Comparison of ENCODE assay signal across 28 mouse cellular contexts in genomic region chrX:106184279-106184678, GRCm38 (mm10). TPM values are rescaled to one million over a fixed set of nuclear protein-coding genes. Genes with fewer than 3 reads are reported as not detected.
A peak's percentile ranks its signal among the peaks of the same experiment; 100 is the strongest.
DNase-seq lines count a peak whose midpoint lies in the region; ATAC-seq and TF ChIP-seq lines count a peak whose summit lies in the region.
"Had no signal": no experiment of that assay in that cellular context is flagged by ENCODE, and none has a peak within 500 bp of the region (broad histone marks: within the 10 kb centered on the region; RNA-seq: fewer than 3 reads in every experiment).

No protein-coding gene starts in this region.

- H3K4me3 ChIP-seq in hindbrain, embryonic 10.5 days: no peak overlapping the region
- no peak overlapping the region for H3K4me3 ChIP-seq in hindbrain, embryonic 11.5 days (ENCODE audit: low read depth, low read length)
- H3K4me3 ChIP-seq in MEL (ENCODE audit: control insufficient read depth in 1 of 2, insufficient read depth in 1 of 2, low read depth in 2 of 2, low read length in 2 of 2): no peak overlapping the region
- H3K4me3 ChIP-seq: embryonic facial prominence, embryonic 10.5 days; embryonic facial prominence, embryonic 15.5 days; heart, embryonic 10.5 days; heart, embryonic 15.5 days; hindbrain, embryonic 15.5 days; midbrain, embryonic 13.5 days; neural tube, embryonic 15.5 days had no signal

- H3K4me1 ChIP-seq in hindbrain, embryonic 10.5 days (replicated peaks): peaks cover 29% of the 10 kb centered on the region
- H3K4me1 ChIP-seq in hindbrain, embryonic 11.5 days (replicated peaks; ENCODE audit: control insufficient read depth, insufficient read depth, low read length): no peaks in the 10 kb centered on the region
- H3K4me1 ChIP-seq in MEL (ENCODE audit: control insufficient read depth in 1 of 2, insufficient read depth in 2 of 2, low read length in 2 of 2): peaks cover 0 to 8% of the 10 kb centered on the region in 2 experiments; a peak in 2 of 4 replicates
- H3K4me1 ChIP-seq: heart, embryonic 10.5 days had no signal

- no peak for ATAC-seq in hindbrain, embryonic 11.5 days (ENCODE audit: low FRiP score)
- ATAC-seq: forebrain, embryonic 14.5 days; inflammation-experienced regulatory T-cells, adult 6 months; midbrain, embryonic 13.5 days had no signal

- no peaks in the 10 kb centered on the region for H3K36me3 ChIP-seq in hindbrain, embryonic 10.5 days
- H3K36me3 ChIP-seq in hindbrain, embryonic 11.5 days (ENCODE audit: control insufficient read depth, insufficient read depth, low read length): no peaks in the 10 kb centered on the region
- peaks cover 3 to 6% of the 10 kb centered on the region in 2 experiments; a peak in 3 of 4 replicates for H3K36me3 ChIP-seq in MEL (ENCODE audit: control insufficient read depth in 1 of 2, insufficient read depth in 2 of 2, low read length in 2 of 2)
- H3K36me3 ChIP-seq: embryonic facial prominence, embryonic 10.5 days; embryonic facial prominence, embryonic 15.5 days; heart, embryonic 10.5 days; heart, embryonic 15.5 days; hindbrain, embryonic 15.5 days; midbrain, embryonic 13.5 days; neural tube, embryonic 15.5 days had no signal

- TF ChIP-seq CTCF in MEL (IDR thresholded peaks at IDR 0.05 in 2 of 3, conservative IDR thresholded peaks at IDR 0.05 in 1 of 3; ENCODE audit: control insufficient read depth in 1 of 3, insufficient read depth in 1 of 3, low read depth in 2 of 3, low read length in 3 of 3, poor library complexity in 1 of 3, severe bottlenecking in 1 of 3): no peak

- peaks cover 23% of the 10 kb centered on the region for H3K79me2 ChIP-seq in MEL (ENCODE audit: control insufficient read depth, insufficient read depth, low read length, poor library complexity)

- no peak for TF ChIP-seq RAD21 in MEL (IDR thresholded peaks at IDR 0.05; ENCODE audit: low read depth, low read length)

- peaks cover 2% of the 10 kb centered on the region for H3K27me3 ChIP-seq in hindbrain, embryonic 10.5 days (ENCODE audit: insufficient read depth, poor library complexity, severe bottlenecking)
- no peaks in the 10 kb centered on the region for H3K27me3 ChIP-seq in hindbrain, embryonic 11.5 days (ENCODE audit: control insufficient read depth, insufficient read depth, low read length)
- H3K27me3 ChIP-seq in MEL (ENCODE audit: control insufficient read depth in 1 of 2, insufficient read depth in 2 of 2, low read length in 2 of 2): no peaks in the 10 kb centered on the region
- H3K27me3 ChIP-seq: embryonic facial prominence, embryonic 15.5 days; heart, embryonic 15.5 days; hindbrain, embryonic 15.5 days; midbrain, embryonic 13.5 days; neural tube, embryonic 15.5 days had no signal

- H3K27ac ChIP-seq in hindbrain, embryonic 10.5 days: peak overlapping the region; percentile 35; the same call in 1 of the 2 replicates
- H3K27ac ChIP-seq in hindbrain, embryonic 11.5 days (ENCODE audit: low read depth, low read length): no peak overlapping the region
- no peak overlapping the region for H3K27ac ChIP-seq in MEL (ENCODE audit: control insufficient read depth, low read depth, low read length)
- H3K27ac ChIP-seq: embryonic facial prominence, embryonic 10.5 days; embryonic facial prominence, embryonic 15.5 days; heart, embryonic 10.5 days; hindbrain, embryonic 15.5 days; midbrain, embryonic 13.5 days; neural tube, embryonic 15.5 days had no signal

- no peak for TF ChIP-seq POLR2A in MEL (IDR thresholded peaks at IDR 0.05; ENCODE audit: control insufficient read depth in 1 of 2, insufficient read depth in 1 of 2, low read depth in 1 of 2, low read length in 2 of 2, poor library complexity in 1 of 2)

- no peaks in the 10 kb centered on the region for H3K9me3 ChIP-seq in hindbrain, embryonic 10.5 days
- H3K9me3 ChIP-seq in hindbrain, embryonic 11.5 days (ENCODE audit: control insufficient read depth, low read length): no peaks in the 10 kb centered on the region
- no peaks in the 10 kb centered on the region for H3K9me3 ChIP-seq in MEL (replicated peaks; ENCODE audit: insufficient read depth, low read length)
- H3K9me3 ChIP-seq: embryonic facial prominence, embryonic 10.5 days; embryonic facial prominence, embryonic 15.5 days; heart, embryonic 10.5 days; heart, embryonic 15.5 days; hindbrain, embryonic 15.5 days; midbrain, embryonic 13.5 days; neural tube, embryonic 15.5 days had no signal

- peak; percentile 11 for DNase-seq in hindbrain, embryonic 10.5 days (ENCODE audit: low spot score)
- no peak for DNase-seq in hindbrain, embryonic 11.5 days (ENCODE audit: low spot score)
- no peak for DNase-seq in MEL (ENCODE audit: low read depth, low spot score)
- DNase-seq in embryo, embryonic 10.5 days (ENCODE audit: low spot score): peak; percentile 30
- DNase-seq in retina, embryonic 14.5 days (ENCODE audit: low spot score): peak; percentile 55
- DNase-seq in urinary bladder, postnatal 10 days (ENCODE audit: low spot score): no peak
- DNase-seq in layer of hippocampus, postnatal 25 days (ENCODE audit: extremely low spot score in 1 of 2, low spot score in 1 of 2): no peak
- no peak for DNase-seq in kidney, postnatal 25 days
- DNase-seq: adrenal gland, adult 2 months; cerebellum, adult 11 months; cerebellum, adult 9-10 months; cerebellum, postnatal 36 days; gastrocnemius, postnatal 25 days; heart, adult 11 months; heart, postnatal 4 days; kidney, adult 11 months; kidney, postnatal 14 days; left cerebral cortex, postnatal 4 days; lung, postnatal 36 days had no signal

- H3K9ac ChIP-seq in hindbrain, embryonic 11.5 days (ENCODE audit: low read depth, low read length): no peak overlapping the region
- H3K9ac ChIP-seq in MEL (ENCODE audit: control insufficient read depth, low read depth, low read length, poor library complexity, severe bottlenecking): no peak overlapping the region
- H3K9ac ChIP-seq: embryonic facial prominence, embryonic 15.5 days; heart, embryonic 15.5 days; hindbrain, embryonic 15.5 days; midbrain, embryonic 13.5 days; neural tube, embryonic 15.5 days had no signal

- no peak for TF ChIP-seq EP300 in MEL (IDR thresholded peaks at IDR 0.05; ENCODE audit: low read depth in 1 of 2, low read length in 2 of 2)

- WGBS in hindbrain, embryonic 10.5 days: 31% methylated on average over 4 of the region's 4 CpGs
- WGBS in hindbrain, embryonic 11.5 days: 31% methylated on average over 4 of the region's 4 CpGs

- H3K4me2 ChIP-seq in hindbrain, embryonic 11.5 days (replicated peaks; ENCODE audit: low read depth, low read length): no peak overlapping the region
- H3K4me2 ChIP-seq: embryonic facial prominence, embryonic 15.5 days; heart, embryonic 15.5 days; hindbrain, embryonic 15.5 days; midbrain, embryonic 13.5 days; neural tube, embryonic 15.5 days had no signal

TF ChIP-seq in MEL, 35 proteins besides CTCF, POLR2A, EP300 and RAD21:
- 0 out of 2 replicates have a peak, but pooled peaks have one; percentile 43 for TF ChIP-seq TCF12 (IDR thresholded peaks at IDR 0.05; ENCODE audit: low read depth, low read length)
- TF ChIP-seq ETS1 (IDR thresholded peaks at IDR 0.05; ENCODE audit: low read depth, low read length): no peak
- no peak for TF ChIP-seq UBTF (IDR thresholded peaks at IDR 0.05; ENCODE audit: borderline replicate concordance, insufficient read depth, low read depth, low read length)
- peak; percentile 65 for TF ChIP-seq RCOR1 (IDR thresholded peaks at IDR 0.05; ENCODE audit: low read depth, low read length)
TF ChIP-seq in MEL: peak in this region for 2.

RNA-seq across cellular contexts. Expression of gene Pgk1, which starts 2.6 kb away (rescaled TPM):
- 461 and 603 TPM in 2 replicates for polyA plus RNA-seq in hindbrain, embryonic 10.5 days (2016; fragmentation: Nextera tagmentation; extraction: Ambion mirVana)
- polyA plus RNA-seq in hindbrain, embryonic 11.5 days (2014; fragmentation: Nextera tagmentation; extraction: Ambion mirVana): 413 and 443 TPM in 2 replicates
- 528 and 991 TPM in 2 replicates for total RNA-seq in MEL (2012; rRNA removed)
- 100 to 1,000 TPM; 285 to 890 TPM for polyA plus RNA-seq in MEL (2012; ENCODE audit: insufficient read depth in 1 of 2, insufficient read length in 2 of 2, low read depth in 1 of 2, low replicate concordance in 2 of 2, missing spikeins in 1 of 2)
- 100 to 1,000 TPM; 448 to 493 TPM for total RNA-seq in layer of hippocampus, postnatal 25 days (2021)

RNA-seq across cellular contexts. Expression of gene Taf9b, which starts 36.7 kb away (rescaled TPM):
- 9.3 and 10.9 TPM in 2 replicates for polyA plus RNA-seq in hindbrain, embryonic 10.5 days (2016; fragmentation: Nextera tagmentation; extraction: Ambion mirVana)
- 13.9 and 18.6 TPM in 2 replicates for polyA plus RNA-seq in hindbrain, embryonic 11.5 days (2014; fragmentation: Nextera tagmentation; extraction: Ambion mirVana)
- total RNA-seq in MEL (2012; rRNA removed): 1.7 and 2.5 TPM in 2 replicates
- 1 to 10 TPM in 1 of 2 experiments, not detected in 1; 1.9 TPM for polyA plus RNA-seq in MEL (2012; ENCODE audit: insufficient read depth in 1 of 2, insufficient read length in 2 of 2, low read depth in 1 of 2, low replicate concordance in 2 of 2, missing spikeins in 1 of 2)
- 10 to 100 TPM; 23.3 to 23.9 TPM for total RNA-seq in layer of hippocampus, postnatal 25 days (2021)

RNA-seq across cellular contexts. Expression of gene Tlr13, which starts 41.3 kb away (rescaled TPM):
- polyA plus RNA-seq in hindbrain, embryonic 10.5 days (2016; fragmentation: Nextera tagmentation; extraction: Ambion mirVana): 0.26 and 0.27 TPM in 2 replicates
- polyA plus RNA-seq in hindbrain, embryonic 11.5 days (2014; fragmentation: Nextera tagmentation; extraction: Ambion mirVana): 0.35 and 0.51 TPM in 2 replicates
- total RNA-seq in MEL (2012; rRNA removed): not detected in 2 replicates
- not detected for polyA plus RNA-seq in MEL (2012; ENCODE audit: insufficient read depth in 1 of 2, insufficient read length in 2 of 2, low read depth in 1 of 2, low replicate concordance in 2 of 2, missing spikeins in 1 of 2)
- total RNA-seq in layer of hippocampus, postnatal 25 days (2021): 1 to 10 TPM; 1.7 TPM

Comparison
In these comparisons a context has a peak if more than half of its experiments do, and no peak if none do; other contexts are left out.
1. DNase-seq: peak in hindbrain, embryonic 10.5 days (single experiment), embryo, embryonic 10.5 days (single experiment) and retina, embryonic 14.5 days (single experiment); none in hindbrain, embryonic 11.5 days (single experiment), MEL (single experiment), urinary bladder, postnatal 10 days (single experiment), layer of hippocampus, postnatal 25 days (0 of 2) and kidney, postnatal 25 days (0 of 2).